Mouse (Mus musculus) stomach, embryonic 14.5 days (tissue): ENCODE results near the gene Mlc1. TPM values are rescaled to one million over a fixed set of nuclear protein-coding genes. Genes with fewer than 3 reads are reported as not detected.

Source experiments
- ATAC-seq: fragments of 200-750 bp; cut with Nextera tagmentation; 2 replicates; pipeline ENCODE4 v1.8.0; 2017; ENCODE audit warnings: low read depth, moderate TSS enrichment; ENCODE audit not compliant: insufficient number of reproducible peaks, insufficient read depth, low FRiP score
- H3K27ac ChIP-seq: fragments of 300-500 bp; sonication (generic); 2 replicates; pipeline ENCODE4 v1.5.1; 2014; ENCODE audit warnings: mild to moderate bottlenecking, low read length, moderate library complexity, mixed read lengths
- H3K27me3 ChIP-seq: fragments of 300-500 bp; sonication (generic); 2 replicates; pipeline ENCODE4 v1.6.1; 2014; ENCODE audit warnings: low read length, control low read depth, mixed read lengths; ENCODE audit not compliant: control insufficient read depth, insufficient read depth
- H3K36me3 ChIP-seq: fragments of 300-500 bp; sonication (generic); 2 replicates; pipeline ENCODE4 v1.6.1; 2014; ENCODE audit warnings: mild to moderate bottlenecking, control low read depth, low read length, moderate library complexity, mixed read lengths; ENCODE audit not compliant: control insufficient read depth, insufficient read depth
- H3K4me1 ChIP-seq: fragments of 300-500 bp; sonication (generic); 2 replicates; pipeline ENCODE4 v1.6.1; 2014; ENCODE audit warnings: low read length, control low read depth, mixed read lengths; ENCODE audit not compliant: control insufficient read depth, insufficient read depth
- H3K4me2 ChIP-seq: fragments of 300-500 bp; sonication (generic); replicated peaks from 2 replicates; pipeline ENCODE4 v1.6.1; 2014; ENCODE audit warnings: low read depth, low read length, control low read depth
- H3K4me3 ChIP-seq: fragments of 300-500 bp; sonication (generic); 2 replicates; pipeline ENCODE4 v1.5.1; 2014; ENCODE audit warnings: low read depth, low read length, control low read depth
- H3K9ac ChIP-seq: fragments of 300-500 bp; sonication (generic); replicated peaks from 2 replicates; pipeline ENCODE4 v1.6.1; 2014; ENCODE audit warnings: low read depth, mild to moderate bottlenecking, control low read depth, low read length, moderate library complexity, mixed read lengths
- H3K9me3 ChIP-seq: fragments of 300-500 bp; sonication (generic); 2 replicates; pipeline ENCODE4 v1.6.1; 2016; ENCODE audit warnings: low read depth, low read length, control low read depth; ENCODE audit not compliant: control insufficient read depth
- WGBS: fragments of 180-500 bp; shearing (Covaris S2); extraction: QIAGEN DNeasy Blood & Tissue Kit; methylation state at CpG from one replicate; pipeline ENCODE4 v1.1.7; 2014; 5-methylcytosine and 5-hydroxymethylcytosine counted together
- polyA plus RNA-seq: library from polyadenylated mRNA; unstranded; fragments of >200 nt; fragmentation: Nextera tagmentation; extraction: Ambion mirVana; gene quantifications from 2 replicates; pipeline ENCODE4 v1.2.1, GENCODE M21; 2014

The Mlc1 gene
- polyA plus RNA-seq, result not detected in 2 replicates

DNA sequence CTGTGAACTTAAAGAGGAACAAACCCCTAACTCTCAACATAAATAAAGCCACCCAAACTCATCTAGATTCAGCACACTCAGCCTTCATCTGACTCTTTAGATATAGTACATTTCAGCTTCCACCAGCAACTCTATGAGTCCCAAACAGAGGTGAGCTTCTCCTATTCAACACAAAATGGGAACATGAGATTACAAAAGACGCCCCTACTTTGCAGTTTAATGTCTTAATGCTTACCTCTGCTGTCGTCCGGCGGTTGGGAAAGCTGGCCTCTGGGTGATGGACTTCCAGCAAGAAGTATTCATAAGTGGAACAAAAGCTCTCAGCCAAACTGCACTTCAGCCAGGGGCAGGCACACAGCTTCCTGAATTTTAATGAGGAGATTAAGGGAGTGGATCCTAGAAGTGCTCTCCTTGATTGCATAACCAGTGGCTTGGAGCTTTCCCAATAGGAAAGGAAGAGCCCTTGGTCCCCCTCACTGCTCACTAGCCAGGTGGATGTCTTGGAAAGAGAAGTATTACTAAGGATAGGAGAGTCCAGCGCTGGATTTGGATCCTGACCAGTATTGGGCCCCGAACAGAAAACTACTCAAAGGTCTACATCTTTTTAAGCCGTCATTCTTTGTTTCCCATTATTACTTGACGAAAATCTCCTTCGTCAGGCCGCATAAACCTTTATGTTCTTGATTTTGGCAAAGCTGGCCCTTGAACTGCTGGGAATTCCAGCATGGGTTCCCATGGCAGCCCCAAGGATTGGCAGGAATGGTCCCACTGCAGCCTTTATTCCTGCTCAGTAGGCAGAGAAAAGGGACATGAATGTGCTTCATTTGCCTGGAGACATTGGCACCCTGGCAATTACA is at the start of gene Mlc1:
Gene Mlc1, minus strand, starts transcription at position 727 of the 857 bp plus-strand sequence.
- Histone ChIP-seq H3K4me2 (no peak within 1 kb of the TSS), H3K27ac (no peak within 1 kb of the TSS), H3K9me3 (no peaks in the 10 kb centered on the region), H3K9ac (no peak within 1 kb of the TSS), H3K4me1 (no peaks in the 10 kb centered on the region), H3K4me3 (no peak within 1 kb of the TSS), H3K27me3 (no peaks in the 10 kb centered on the region), H3K36me3 (no peaks in the 10 kb centered on the region)
- 78% methylated on average over 10 of the region's 10 CpGs for WGBS
- ATAC-seq, result no peak

GRCm38 (mm10) chr15:89020492-89020891 is 41.7 kb upstream of the Mlc1 start:
- no peaks in the 10 kb centered on the region for H3K36me3 ChIP-seq
- H3K4me2 ChIP-seq, result no peak overlapping the region
- H3K4me1 ChIP-seq, result no peaks in the 10 kb centered on the region
- H3K9me3 ChIP-seq, result no peaks in the 10 kb centered on the region
- H3K9ac ChIP-seq, result no peak overlapping the region
- H3K4me3 ChIP-seq, result no peak overlapping the region
- ATAC-seq, result no peak
- no peak overlapping the region for H3K27ac ChIP-seq
- H3K27me3 ChIP-seq, result no peaks in the 10 kb centered on the region
- 84% methylated on average over 7 of the region's 7 CpGs for WGBS

- Histone ChIP-seq H3K27me3 (no peaks in the 10 kb centered on the region), H3K9me3 (no peaks in the 10 kb centered on the region), H3K36me3 (no peaks in the 10 kb centered on the region), H3K4me3 (no peak overlapping the region), H3K27ac (no peak overlapping the region), H3K9ac (no peak overlapping the region), H3K4me1 (no peaks in the 10 kb centered on the region), H3K4me2 (no peak overlapping the region)
- WGBS, result 60% methylated on average over 7 of the region's 7 CpGs
- ATAC-seq, result no peak
Measured at GRCm38 (mm10) chr15:89020085-89020484, 41.3 kb upstream of the Mlc1 start.

GRCm38 (mm10) chr15:89016722-89017121 is 37.9 kb upstream of the Mlc1 start:
- Histone ChIP-seq H3K36me3 (no peaks in the 10 kb centered on the region), H3K4me3 (no peak overlapping the region), H3K27ac (no peak overlapping the region), H3K9ac (no peak overlapping the region), H3K4me2 (no peak overlapping the region), H3K4me1 (no peaks in the 10 kb centered on the region), H3K9me3 (no peaks in the 10 kb centered on the region), H3K27me3 (no peaks in the 10 kb centered on the region)
- ATAC-seq, result no peak
- WGBS, result 84% methylated on average over 3 of the region's 3 CpGs

DNA sequence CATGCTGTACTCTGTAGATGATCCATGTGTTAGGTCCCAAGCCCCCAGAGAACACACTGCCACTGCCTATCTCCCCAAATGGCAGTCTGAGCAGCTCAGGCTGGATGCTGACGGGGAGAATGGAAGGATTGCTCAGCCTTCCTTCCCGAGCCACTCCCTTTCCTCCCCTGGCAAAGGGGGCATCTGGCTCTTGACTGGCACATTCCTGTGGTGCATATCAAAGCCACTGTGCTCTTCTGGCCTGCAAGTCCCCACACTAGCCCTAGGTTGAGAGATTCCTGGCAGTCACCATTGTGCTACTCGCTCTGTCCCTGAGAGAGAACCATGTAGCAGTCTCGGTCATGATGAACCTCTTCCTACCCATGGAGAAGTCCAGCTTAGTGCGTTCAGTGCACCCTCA is 29.0 kb upstream of the Mlc1 start:
- no peaks in the 10 kb centered on the region for H3K27me3 ChIP-seq
- no peak overlapping the region for H3K27ac ChIP-seq
- no peaks in the 10 kb centered on the region for H3K9me3 ChIP-seq
- no peak for ATAC-seq
- WGBS, result 75% methylated on average over 5 of the region's 5 CpGs
- H3K36me3 ChIP-seq, result no peaks in the 10 kb centered on the region
- no peak overlapping the region for H3K4me2 ChIP-seq
- H3K9ac ChIP-seq, result no peak overlapping the region
- H3K4me1 ChIP-seq, result no peaks in the 10 kb centered on the region
- H3K4me3 ChIP-seq, result no peak overlapping the region

- Histone ChIP-seq H3K27me3 (no peaks in the 10 kb centered on the region), H3K9me3 (no peaks in the 10 kb centered on the region), H3K4me3 (no peak overlapping the region), H3K4me2 (no peak overlapping the region), H3K27ac (no peak overlapping the region), H3K9ac (no peak overlapping the region), H3K4me1 (no peaks in the 10 kb centered on the region), H3K36me3 (no peaks in the 10 kb centered on the region)
- 83% methylated on average over 7 of the region's 7 CpGs for WGBS
- ATAC-seq, result no peak
Measured at GRCm38 (mm10) chr15:89007002-89007401, 28.2 kb upstream of the Mlc1 start.

- no peak overlapping the region for H3K4me3 ChIP-seq
- H3K4me2 ChIP-seq, result no peak overlapping the region
- H3K9ac ChIP-seq, result no peak overlapping the region
- H3K36me3 ChIP-seq, result no peaks in the 10 kb centered on the region
- no peak for ATAC-seq
- H3K27me3 ChIP-seq, result no peaks in the 10 kb centered on the region
- no peaks in the 10 kb centered on the region for H3K9me3 ChIP-seq
- WGBS, result 82% methylated on average over 3 of the region's 3 CpGs
- no peaks in the 10 kb centered on the region for H3K4me1 ChIP-seq
- no peak overlapping the region for H3K27ac ChIP-seq
Measured at GRCm38 (mm10) chr15:89001245-89001644, 22.4 kb upstream of the Mlc1 start.

- H3K4me1 ChIP-seq, result no peaks in the 10 kb centered on the region
- H3K9me3 ChIP-seq, result no peaks in the 10 kb centered on the region
- no peak overlapping the region for H3K4me2 ChIP-seq
- H3K9ac ChIP-seq, result no peak overlapping the region
- no peaks in the 10 kb centered on the region for H3K36me3 ChIP-seq
- H3K27me3 ChIP-seq, result no peaks in the 10 kb centered on the region
- 60% methylated on average over 2 of the region's 2 CpGs for WGBS
- no peak overlapping the region for H3K27ac ChIP-seq
- H3K4me3 ChIP-seq, result no peak overlapping the region
- ATAC-seq, result no peak
Measured at GRCm38 (mm10) chr15:89000367-89000766, 21.6 kb upstream of the Mlc1 start.

- 75% methylated on average over 2 of the region's 2 CpGs for WGBS
- Histone ChIP-seq H3K4me1 (no peaks in the 10 kb centered on the region), H3K9me3 (no peaks in the 10 kb centered on the region), H3K4me2 (no peak overlapping the region), H3K27ac (no peak overlapping the region), H3K27me3 (no peaks in the 10 kb centered on the region), H3K36me3 (no peaks in the 10 kb centered on the region), H3K9ac (no peak overlapping the region), H3K4me3 (no peak overlapping the region)
- no peak for ATAC-seq
Measured at GRCm38 (mm10) chr15:88999124-88999523, 20.3 kb upstream of the Mlc1 start.
